Mouse (Mus musculus): ENCODE measurements around the gene Pten. TPM values are rescaled to one million over a fixed set of nuclear protein-coding genes. Genes with fewer than 3 reads are reported as not detected.

The Pten gene
- polyA plus RNA-seq, 1 experiment, result 64.6 TPM

Other genes with a start within 250 kb of the Pten start
- 9.6 and 10.0 TPM in 2 replicates for gene Papss2, start 161.7 kb upstream of the Pten start, polyA plus RNA-seq (2012; rRNA removed)
- 66.8 and 70.7 TPM in 2 replicates for gene Atad1, start 17.7 kb upstream of the Pten start, polyA plus RNA-seq (2012; rRNA removed)